Mouse (Mus musculus) activated CD4-positive, CD25-positive, alpha-beta regulatory T cell (primary cell): ENCODE measurements around the gene Mon2. TPM values are rescaled to one million over a fixed set of nuclear protein-coding genes. Genes with fewer than 3 reads are reported as not detected.

Source experiments
- polyA plus RNA-seq, 2 experiments: library from polyadenylated mRNA; unstranded; fragments of 100-300 nt; shearing (Covaris generic); gene quantifications; one replicate each; pipeline ENCODE4 v1.2.1; 2017

Gene Mon2
- 10 to 100 TPM; 15.2 to 17.3 TPM for polyA plus RNA-seq

DNA sequence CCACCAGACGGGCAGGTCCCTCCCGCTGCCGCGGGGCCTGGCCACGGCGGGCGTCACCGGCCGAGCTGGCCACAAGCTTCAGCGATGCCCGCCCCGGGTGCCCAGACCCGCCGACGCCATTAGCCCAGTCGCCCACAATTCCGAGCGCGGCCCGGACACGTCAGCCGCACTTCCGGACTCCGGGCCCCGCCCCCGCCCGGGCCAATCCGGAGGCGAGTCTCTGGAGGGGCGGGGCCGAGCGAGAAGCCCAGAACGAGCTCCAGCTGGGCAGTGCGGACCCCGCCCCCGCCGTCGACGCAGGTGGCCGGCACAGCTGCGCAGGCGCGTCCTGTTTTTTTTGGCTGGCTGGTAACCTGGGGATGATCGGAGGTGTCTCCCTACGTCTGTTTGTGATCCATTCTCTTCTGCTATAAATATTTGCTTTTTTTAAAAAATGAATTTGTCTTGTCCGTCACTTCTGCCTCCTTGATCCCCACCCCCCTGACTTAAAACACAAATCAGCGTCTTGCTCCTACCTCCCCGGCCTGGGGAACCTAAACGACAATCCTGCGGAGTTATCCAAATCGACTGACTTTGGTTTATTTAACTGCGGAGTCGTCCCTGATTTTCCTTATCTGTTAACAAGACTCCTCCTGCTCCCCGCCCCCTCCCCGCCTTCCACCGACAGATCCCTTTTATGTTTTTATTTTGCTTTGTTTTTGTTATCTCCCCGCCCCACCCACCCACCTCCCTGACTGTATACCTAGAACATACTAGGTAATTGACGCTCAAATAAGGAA lies at the start of gene Mon2:
Mon2 (minus strand) TSS at position 261 of the 779 bp plus-strand sequence.

Other genes starting within 250 kb of the Mon2 start
- 100 to 1,000 TPM in 1 of 2 experiments, 10 to 100 TPM in 1; 93.8 to 119 TPM for gene Usp15, start 120.5 kb upstream of the Mon2 start, polyA plus RNA-seq
- gene Fam19a2, start 187.5 kb upstream of the Mon2 start, polyA plus RNA-seq = under 1 TPM; 0.07 to 0.17 TPM